Mouse (Mus musculus): Measurements from ENCODE around the gene Cnn2. TPM values are rescaled to one million over a fixed set of nuclear protein-coding genes. Genes with fewer than 3 reads are reported as not detected.

Gene Cnn2
- total RNA-seq, 1 experiment, result 159 TPM

- Histone ChIP-seq H3K4me1 (ENCODE audit: control insufficient read depth in 2 of 2, insufficient read depth in 2 of 2, low read length in 2 of 2, poor library complexity in 1 of 2) (peaks cover 10 to 28% of the 10 kb centered on the region in 2 experiments), H3K4me3 (ENCODE audit: insufficient read depth in 1 of 2, low read depth in 1 of 2, low read length in 2 of 2, poor library complexity in 1 of 2, severe bottlenecking in 1 of 2) (no peak overlapping the region), H3K27ac (ENCODE audit: insufficient read depth, low read depth, low read length, poor library complexity, severe bottlenecking) (no peak overlapping the region), H3K9ac (ENCODE audit: insufficient read depth, low read depth, low read length, poor library complexity, severe bottlenecking) (no peak overlapping the region), H3K9me3 (ENCODE audit: control insufficient read depth, insufficient read depth, low read depth, low read length) (no peaks in the 10 kb centered on the region), H3K36me3 (ENCODE audit: control insufficient read depth, insufficient read depth, low read length, poor library complexity, severe bottlenecking) (no peaks in the 10 kb centered on the region; the same call in 1 of the 2 replicates)
- DNase-seq (ENCODE audit: low read depth, low spot score), result no peak
- in situ Hi-C loops (cut with MboI; ENCODE audit: low sequenced_read_pairs in 2 of 2, unreplicated experiment in 2 of 2), result no loop called here
- TF ChIP-seq HCFC1 (IDR thresholded peaks at IDR 0.05; ENCODE audit: borderline replicate concordance, insufficient read depth, low read length) (no peak), MAFK (IDR thresholded peaks at IDR 0.05; ENCODE audit: insufficient read depth, low read depth, low read length) (no peak), ZNF384 (IDR thresholded peaks at IDR 0.05; ENCODE audit: low read depth, low read length) (no peak), ZC3H11A (IDR thresholded peaks at IDR 0.05; ENCODE audit: borderline replicate concordance, low read depth, low read length) (no peak), CHD2 (IDR thresholded peaks at IDR 0.05; ENCODE audit: low read depth, low read length) (no peak)
Measured at GRCm38 (mm10) chr10:80001945-80002344, 13.6 kb downstream of the Cnn2 start.

DNA sequence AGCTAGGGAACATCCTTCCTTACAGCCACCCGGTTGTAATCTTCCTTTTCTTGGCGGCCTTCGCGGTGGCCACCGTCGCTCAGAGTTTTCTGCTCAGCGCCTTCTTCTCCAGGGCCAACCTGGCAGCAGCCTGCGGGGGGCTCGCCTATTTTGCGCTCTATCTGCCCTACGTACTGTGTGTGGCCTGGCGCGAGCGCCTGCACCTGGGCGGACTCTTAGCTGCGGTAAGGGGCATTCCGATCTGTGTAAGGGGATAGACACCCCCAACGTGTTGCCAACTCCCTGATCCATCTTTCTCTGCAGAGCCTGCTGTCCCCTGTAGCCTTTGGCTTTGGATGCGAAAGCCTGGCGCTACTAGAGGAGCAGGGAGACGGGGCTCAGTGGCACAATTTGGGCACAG lies 14.4 kb downstream of the Cnn2 start:
- Histone ChIP-seq H3K4me3 (ENCODE audit: insufficient read depth in 1 of 2, low read depth in 1 of 2, low read length in 2 of 2, poor library complexity in 1 of 2, severe bottlenecking in 1 of 2) (peak overlapping the region in 1 of 2 experiments; percentile 4; a peak in 1 of 4 replicates), H3K9me3 (ENCODE audit: control insufficient read depth, insufficient read depth, low read depth, low read length) (no peaks in the 10 kb centered on the region), H3K4me1 (ENCODE audit: control insufficient read depth in 2 of 2, insufficient read depth in 2 of 2, low read length in 2 of 2, poor library complexity in 1 of 2) (peaks cover 10 to 25% of the 10 kb centered on the region in 2 experiments), H3K9ac (ENCODE audit: insufficient read depth, low read depth, low read length, poor library complexity, severe bottlenecking) (no peak overlapping the region), H3K27ac (ENCODE audit: insufficient read depth, low read depth, low read length, poor library complexity, severe bottlenecking) (no peak overlapping the region), H3K36me3 (ENCODE audit: control insufficient read depth, insufficient read depth, low read length, poor library complexity, severe bottlenecking) (no peaks in the 10 kb centered on the region; the same call in 1 of the 2 replicates)
- DNase-seq (ENCODE audit: low read depth, low spot score), result no peak
- in situ Hi-C loops (cut with MboI; ENCODE audit: low sequenced_read_pairs in 2 of 2, unreplicated experiment in 2 of 2), result no loop called here
- no peak for TF ChIP-seq ZNF384 (IDR thresholded peaks at IDR 0.05; ENCODE audit: low read depth, low read length)
- TF ChIP-seq ZC3H11A (IDR thresholded peaks at IDR 0.05; ENCODE audit: borderline replicate concordance, low read depth, low read length), result no peak
- no peak for TF ChIP-seq MAFK (IDR thresholded peaks at IDR 0.05; ENCODE audit: insufficient read depth, low read depth, low read length)
- no peak for TF ChIP-seq HCFC1 (IDR thresholded peaks at IDR 0.05; ENCODE audit: borderline replicate concordance, insufficient read depth, low read length)
- TF ChIP-seq CHD2 (IDR thresholded peaks at IDR 0.05; ENCODE audit: low read depth, low read length), result no peak

DNA sequence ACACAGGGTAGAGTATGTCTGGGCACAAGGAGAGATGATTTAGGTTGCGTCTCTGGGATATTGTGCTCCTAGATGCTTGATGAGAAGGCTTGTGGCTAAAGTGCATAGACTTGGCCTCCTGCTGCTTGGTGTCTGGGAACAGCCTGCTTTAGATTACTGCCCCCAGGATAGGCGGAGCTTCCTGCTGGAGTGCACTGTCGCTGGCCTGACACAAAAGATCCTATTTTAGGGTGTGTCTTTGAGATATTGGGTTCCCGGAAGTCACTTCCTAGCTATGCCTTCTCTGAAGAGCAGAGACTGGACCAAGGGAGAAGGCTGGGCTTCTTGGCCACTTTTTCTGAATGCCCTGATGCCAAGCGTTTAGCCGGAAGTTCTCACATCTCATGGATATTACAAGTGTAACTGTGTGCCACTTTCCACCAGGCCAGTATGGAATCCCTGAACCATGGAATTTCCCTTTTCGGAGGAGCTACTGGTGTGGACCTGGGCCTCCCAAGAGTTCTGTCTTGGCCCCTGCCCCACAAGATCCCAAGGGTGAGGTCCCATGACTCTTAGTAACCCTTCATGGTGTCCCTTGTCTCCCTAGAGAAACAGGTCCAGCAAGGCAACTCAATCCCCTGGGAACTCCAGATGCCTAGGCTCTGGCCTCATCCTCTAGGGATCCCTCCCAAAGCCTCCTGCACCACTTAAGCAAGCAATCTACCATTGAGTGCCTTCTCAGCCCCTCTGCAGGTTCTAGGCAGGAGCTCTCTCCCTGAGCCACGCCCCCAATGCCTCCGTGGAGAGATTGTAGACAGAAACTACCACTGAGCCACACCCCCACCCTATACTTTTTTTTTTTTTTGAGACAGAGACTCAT lies 15.2 kb downstream of the Cnn2 start:
- H3K9ac ChIP-seq (ENCODE audit: insufficient read depth, low read depth, low read length, poor library complexity, severe bottlenecking), result no peak overlapping the region
- in situ Hi-C loops (cut with MboI; ENCODE audit: low sequenced_read_pairs in 2 of 2, unreplicated experiment in 2 of 2), result no loop called here
- H3K4me1 ChIP-seq (ENCODE audit: control insufficient read depth in 2 of 2, insufficient read depth in 2 of 2, low read length in 2 of 2, poor library complexity in 1 of 2), result peaks cover 10 to 20% of the 10 kb centered on the region in 2 experiments
- no peak for DNase-seq (ENCODE audit: low read depth, low spot score)
- H3K36me3 ChIP-seq (ENCODE audit: control insufficient read depth, insufficient read depth, low read length, poor library complexity, severe bottlenecking), result peaks cover 4% of the 10 kb centered on the region; the same call in 1 of the 2 replicates
- no peak overlapping the region for H3K27ac ChIP-seq (ENCODE audit: insufficient read depth, low read depth, low read length, poor library complexity, severe bottlenecking)
- no peak overlapping the region for H3K4me3 ChIP-seq (ENCODE audit: insufficient read depth in 1 of 2, low read depth in 1 of 2, low read length in 2 of 2, poor library complexity in 1 of 2, severe bottlenecking in 1 of 2)
- H3K9me3 ChIP-seq (ENCODE audit: control insufficient read depth, insufficient read depth, low read depth, low read length), result no peaks in the 10 kb centered on the region
- no peak for TF ChIP-seq ZNF384 (IDR thresholded peaks at IDR 0.05; ENCODE audit: low read depth, low read length)

- in situ Hi-C loops (cut with MboI; ENCODE audit: low sequenced_read_pairs in 2 of 2, unreplicated experiment in 2 of 2), result no loop called here
- TF ChIP-seq HCFC1 (IDR thresholded peaks at IDR 0.05; ENCODE audit: borderline replicate concordance, insufficient read depth, low read length) (no peak), ZNF384 (IDR thresholded peaks at IDR 0.05; ENCODE audit: low read depth, low read length) (no peak), CHD2 (IDR thresholded peaks at IDR 0.05; ENCODE audit: low read depth, low read length) (no peak), MAFK (IDR thresholded peaks at IDR 0.05; ENCODE audit: insufficient read depth, low read depth, low read length) (no peak), ZC3H11A (IDR thresholded peaks at IDR 0.05; ENCODE audit: borderline replicate concordance, low read depth, low read length) (no peak)
- Histone ChIP-seq H3K36me3 (ENCODE audit: control insufficient read depth, insufficient read depth, low read length, poor library complexity, severe bottlenecking) (peaks cover 6% of the 10 kb centered on the region; the same call in 1 of the 2 replicates), H3K4me3 (ENCODE audit: insufficient read depth in 1 of 2, low read depth in 1 of 2, low read length in 2 of 2, poor library complexity in 1 of 2, severe bottlenecking in 1 of 2) (no peak overlapping the region), H3K9ac (ENCODE audit: insufficient read depth, low read depth, low read length, poor library complexity, severe bottlenecking) (no peak overlapping the region), H3K4me1 (ENCODE audit: control insufficient read depth in 2 of 2, insufficient read depth in 2 of 2, low read length in 2 of 2, poor library complexity in 1 of 2) (peaks cover 10 to 20% of the 10 kb centered on the region in 2 experiments), H3K9me3 (ENCODE audit: control insufficient read depth, insufficient read depth, low read depth, low read length) (no peaks in the 10 kb centered on the region), H3K27ac (ENCODE audit: insufficient read depth, low read depth, low read length, poor library complexity, severe bottlenecking) (no peak overlapping the region)
- no peak for DNase-seq (ENCODE audit: low read depth, low spot score)
Measured at GRCm38 (mm10) chr10:80004233-80004705, 15.9 kb downstream of the Cnn2 start.

Measured in ES-E14 (cell line).